Mouse (Mus musculus): Measurements from ENCODE around the gene Sptbn2. TPM values are rescaled to one million over a fixed set of nuclear protein-coding genes. Genes with fewer than 3 reads are reported as not detected.

Sptbn2 gene
- polyA plus RNA-seq, 1 experiment from 2014 or later: 0.26 TPM

DNA sequence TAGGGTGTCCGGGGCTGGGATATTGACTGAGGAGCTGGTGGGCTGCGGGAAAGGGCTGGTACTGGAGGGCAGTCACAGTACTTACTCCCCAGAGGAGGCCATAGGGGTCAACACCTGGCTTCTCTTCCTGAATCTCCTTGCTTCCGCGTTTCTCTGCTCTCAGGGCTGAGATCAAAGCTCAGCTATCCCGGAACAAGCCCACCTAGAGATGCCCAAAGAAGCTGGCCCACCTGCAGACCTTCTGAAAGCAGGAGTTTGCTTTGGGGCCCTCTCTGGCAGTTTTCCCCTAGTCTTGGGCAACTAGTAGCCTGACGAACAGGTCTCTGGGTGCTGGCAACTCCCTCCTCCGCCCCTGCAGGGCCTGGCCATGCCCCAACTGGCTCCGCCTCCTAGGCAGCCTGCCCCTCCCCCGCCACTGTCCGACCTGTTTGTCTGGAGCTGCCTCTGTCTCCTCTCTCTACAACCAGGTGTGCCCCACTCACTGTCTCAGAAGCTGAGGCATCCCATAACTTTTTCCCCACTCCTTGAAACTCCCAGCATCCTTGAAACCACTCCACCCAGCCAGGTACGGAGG is 9.8 kb downstream of the Sptbn2 start:
- Histone ChIP-seq H3K4me3 (0 out of 2 replicates have a peak overlapping the region, but pooled peaks have one; percentile 5), H3K4me1 (replicated peaks) (peaks cover 5% of the 10 kb centered on the region), H3K36me3 (no peaks in the 10 kb centered on the region), H3K27ac (ENCODE audit: poor library complexity, severe bottlenecking) (no peak overlapping the region), H3K27me3 (replicated peaks) (peaks cover 73% of the 10 kb centered on the region), H3K9ac (no peak overlapping the region), H3K9me3 (replicated peaks) (no peaks in the 10 kb centered on the region), H3K4me2 (peak overlapping the region; percentile 32; the same call in 1 of the 2 replicates)
- no peak for ATAC-seq (ENCODE audit: insufficient number of reproducible peaks, low FRiP score)
- 13% methylated on average over 11 of the region's 11 CpGs for WGBS

GRCm38 (mm10) chr19:4729186-4729585 is 18.2 kb downstream of the Sptbn2 start:
- Histone ChIP-seq H3K9me3 (replicated peaks) (no peaks in the 10 kb centered on the region), H3K4me3 (no peak overlapping the region), H3K4me2 (no peak overlapping the region), H3K27ac (ENCODE audit: poor library complexity, severe bottlenecking) (no peak overlapping the region), H3K36me3 (no peaks in the 10 kb centered on the region), H3K9ac (no peak overlapping the region), H3K27me3 (replicated peaks) (0 out of 2 replicates have a peak, but pooled peaks cover 6% of the 10 kb centered on the region), H3K4me1 (replicated peaks) (no peaks in the 10 kb centered on the region)
- WGBS: 80% methylated on average over 9 of the region's 9 CpGs
- ATAC-seq (ENCODE audit: insufficient number of reproducible peaks, low FRiP score): no peak

- H3K4me1 ChIP-seq (replicated peaks): no peaks in the 10 kb centered on the region
- no peak overlapping the region for H3K4me3 ChIP-seq
- H3K36me3 ChIP-seq: peaks cover 2% of the 10 kb centered on the region; the same call in 1 of the 2 replicates
- 0 out of 2 replicates have a peak, but pooled peaks cover 2% of the 10 kb centered on the region for H3K27me3 ChIP-seq (replicated peaks)
- ATAC-seq (ENCODE audit: insufficient number of reproducible peaks, low FRiP score): no peak
- no peak overlapping the region for H3K9ac ChIP-seq
- H3K27ac ChIP-seq (ENCODE audit: poor library complexity, severe bottlenecking): no peak overlapping the region
- no peaks in the 10 kb centered on the region for H3K9me3 ChIP-seq (replicated peaks)
- no peak overlapping the region for H3K4me2 ChIP-seq
- WGBS: 73% methylated on average over 3 of the region's 3 CpGs
Observed at GRCm38 (mm10) chr19:4733052-4733451, 22.1 kb downstream of the Sptbn2 start.

GRCm38 (mm10) chr19:4737866-4738265 is 26.9 kb downstream of the Sptbn2 start:
- no peak overlapping the region for H3K4me3 ChIP-seq
- WGBS: 82% methylated on average over 13 of the region's 13 CpGs

DNA sequence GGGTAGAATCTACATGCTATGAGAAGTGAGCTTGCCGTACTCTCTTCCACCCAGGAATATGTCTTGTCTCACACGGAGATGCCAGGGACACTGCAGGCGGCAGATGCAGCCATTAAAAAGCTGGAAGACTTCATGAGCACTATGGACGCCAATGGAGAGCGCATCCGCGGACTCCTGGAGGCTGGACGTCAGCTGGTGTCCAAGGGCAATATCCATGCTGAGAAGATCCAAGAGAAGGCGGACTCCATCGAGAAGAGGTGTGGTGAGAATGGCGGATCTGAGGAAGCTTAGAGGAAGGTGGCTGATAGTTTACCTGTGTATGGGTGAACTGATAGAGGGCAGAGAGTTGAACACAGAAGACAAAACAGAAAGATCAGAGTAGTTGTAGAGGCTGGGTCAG is 28.1 kb downstream of the Sptbn2 start:
- Histone ChIP-seq H3K27ac (ENCODE audit: poor library complexity, severe bottlenecking) (no peak overlapping the region), H3K36me3 (peaks cover 2% of the 10 kb centered on the region; the same call in 1 of the 2 replicates), H3K27me3 (replicated peaks) (no peaks in the 10 kb centered on the region), H3K4me1 (replicated peaks) (no peaks in the 10 kb centered on the region), H3K9me3 (replicated peaks) (no peaks in the 10 kb centered on the region), H3K4me2 (no peak overlapping the region), H3K4me3 (no peak overlapping the region), H3K9ac (no peak overlapping the region)
- ATAC-seq (ENCODE audit: insufficient number of reproducible peaks, low FRiP score): no peak
- WGBS: 86% methylated on average over 11 of the region's 11 CpGs

More at GRCm38 (mm10) chr19:4737866-4738265, 26.9 kb downstream of the Sptbn2 start:
- H3K27me3 ChIP-seq (replicated peaks): no peaks in the 10 kb centered on the region
- ATAC-seq (ENCODE audit: insufficient number of reproducible peaks, low FRiP score): no peak
- no peaks in the 10 kb centered on the region for H3K9me3 ChIP-seq (replicated peaks)
- no peaks in the 10 kb centered on the region for H3K4me1 ChIP-seq (replicated peaks)
- H3K27ac ChIP-seq (ENCODE audit: poor library complexity, severe bottlenecking): no peak overlapping the region
- H3K36me3 ChIP-seq: peaks cover 2% of the 10 kb centered on the region; the same call in 1 of the 2 replicates
- no peak overlapping the region for H3K4me2 ChIP-seq
- no peak overlapping the region for H3K9ac ChIP-seq

DNA sequence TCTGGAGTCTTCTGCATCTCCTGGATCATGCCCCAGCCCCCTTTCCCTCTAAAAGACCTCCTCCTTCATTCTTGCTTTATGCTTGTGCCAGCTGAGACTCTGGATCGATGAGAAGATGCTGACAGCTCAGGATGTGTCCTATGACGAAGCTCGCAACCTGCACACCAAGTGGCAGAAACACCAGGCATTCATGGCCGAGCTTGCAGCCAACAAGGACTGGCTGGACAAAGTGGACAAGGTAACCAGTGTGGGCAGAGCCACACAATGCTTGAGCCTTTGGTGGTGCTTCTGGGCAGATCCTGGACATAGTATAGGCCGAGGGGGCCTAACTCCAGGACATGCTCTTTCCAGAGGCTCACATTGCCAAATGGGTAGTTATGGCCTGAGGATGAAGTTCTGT is 28.8 kb downstream of the Sptbn2 start:
- H3K9me3 ChIP-seq (replicated peaks): no peaks in the 10 kb centered on the region
- peaks cover 3% of the 10 kb centered on the region for H3K4me1 ChIP-seq (replicated peaks)
- H3K27me3 ChIP-seq (replicated peaks): no peaks in the 10 kb centered on the region
- ATAC-seq (ENCODE audit: insufficient number of reproducible peaks, low FRiP score): no peak
- no peak overlapping the region for H3K4me3 ChIP-seq
- no peak overlapping the region for H3K27ac ChIP-seq (ENCODE audit: poor library complexity, severe bottlenecking)
- no peak overlapping the region for H3K9ac ChIP-seq
- H3K4me2 ChIP-seq: no peak overlapping the region
- WGBS: 78% methylated on average over 5 of the region's 5 CpGs
- peaks cover 2% of the 10 kb centered on the region; the same call in 1 of the 2 replicates for H3K36me3 ChIP-seq

DNA sequence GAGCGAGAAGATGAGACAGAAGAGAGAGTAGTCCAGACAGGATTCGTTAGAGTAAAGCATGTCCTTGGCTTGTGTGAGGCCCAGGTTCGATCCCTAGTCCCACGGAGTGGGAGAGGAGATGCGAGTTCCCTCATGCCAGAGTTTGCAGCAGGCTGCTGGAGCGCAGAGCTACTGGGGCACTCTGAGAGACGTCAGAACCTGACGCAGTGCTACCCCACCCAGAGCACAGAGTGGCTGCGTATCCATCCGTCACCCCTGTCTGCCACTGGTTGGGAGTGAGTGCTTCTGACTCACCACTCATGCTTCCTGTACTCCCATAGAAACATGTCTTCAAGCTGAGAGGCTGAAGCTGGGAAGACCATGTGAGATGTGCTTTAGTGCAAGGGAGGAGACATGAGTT is 30.5 kb downstream of the Sptbn2 start:
- no peak overlapping the region for H3K9ac ChIP-seq
- peaks cover 9% of the 10 kb centered on the region for H3K4me1 ChIP-seq (replicated peaks)
- peaks cover 2% of the 10 kb centered on the region; the same call in 1 of the 2 replicates for H3K36me3 ChIP-seq
- WGBS: 65% methylated on average over 10 of the region's 10 CpGs
- no peak for ATAC-seq (ENCODE audit: insufficient number of reproducible peaks, low FRiP score)
- H3K4me2 ChIP-seq: no peak overlapping the region
- H3K4me3 ChIP-seq: no peak overlapping the region
- no peak overlapping the region for H3K27ac ChIP-seq (ENCODE audit: poor library complexity, severe bottlenecking)
- H3K9me3 ChIP-seq (replicated peaks): no peaks in the 10 kb centered on the region
- no peaks in the 10 kb centered on the region for H3K27me3 ChIP-seq (replicated peaks)

GRCm38 (mm10) chr19:4742229-4742628 is 31.3 kb downstream of the Sptbn2 start:
- no peak overlapping the region for H3K4me3 ChIP-seq
- H3K9me3 ChIP-seq (replicated peaks): no peaks in the 10 kb centered on the region

GRCm38 (mm10) chr19:4743524-4743923 is 32.6 kb downstream of the Sptbn2 start:
- no peaks in the 10 kb centered on the region for H3K9me3 ChIP-seq (replicated peaks)
- 0 out of 2 replicates have a peak, but pooled peaks cover 3% of the 10 kb centered on the region for H3K27me3 ChIP-seq (replicated peaks)
- WGBS: 45% methylated on average over 5 of the region's 5 CpGs
- no peaks in the 10 kb centered on the region for H3K36me3 ChIP-seq
- H3K9ac ChIP-seq: no peak overlapping the region
- no peak overlapping the region for H3K4me3 ChIP-seq
- no peak for ATAC-seq (ENCODE audit: insufficient number of reproducible peaks, low FRiP score)
- H3K27ac ChIP-seq (ENCODE audit: poor library complexity, severe bottlenecking): no peak overlapping the region
- no peak overlapping the region for H3K4me2 ChIP-seq
- peaks cover 9% of the 10 kb centered on the region for H3K4me1 ChIP-seq (replicated peaks)

More at GRCm38 (mm10) chr19:4742229-4742628, 31.3 kb downstream of the Sptbn2 start:
- no peak for ATAC-seq (ENCODE audit: insufficient number of reproducible peaks, low FRiP score)
- Histone ChIP-seq H3K27ac (ENCODE audit: poor library complexity, severe bottlenecking) (no peak overlapping the region), H3K4me2 (no peak overlapping the region), H3K27me3 (replicated peaks) (no peaks in the 10 kb centered on the region), H3K36me3 (peaks cover 2% of the 10 kb centered on the region; the same call in 1 of the 2 replicates), H3K4me1 (replicated peaks) (peaks cover 9% of the 10 kb centered on the region), H3K9ac (no peak overlapping the region)
- WGBS: 81% methylated on average over 6 of the region's 6 CpGs

GRCm38 (mm10) chr19:4744026-4744425 is 33.1 kb downstream of the Sptbn2 start:
- WGBS: 70% methylated on average over 14 of the region's 14 CpGs
- Histone ChIP-seq H3K27me3 (replicated peaks) (0 out of 2 replicates have a peak, but pooled peaks cover 3% of the 10 kb centered on the region), H3K9ac (no peak overlapping the region), H3K4me3 (no peak overlapping the region), H3K4me1 (replicated peaks) (peaks cover 9% of the 10 kb centered on the region), H3K36me3 (no peaks in the 10 kb centered on the region), H3K4me2 (no peak overlapping the region), H3K27ac (ENCODE audit: poor library complexity, severe bottlenecking) (no peak overlapping the region), H3K9me3 (replicated peaks) (no peaks in the 10 kb centered on the region)
- ATAC-seq (ENCODE audit: insufficient number of reproducible peaks, low FRiP score): no peak

- WGBS: 36% methylated on average over 9 of the region's 9 CpGs
- no peak overlapping the region for H3K9ac ChIP-seq
- H3K4me2 ChIP-seq: no peak overlapping the region
- peaks cover 9% of the 10 kb centered on the region for H3K4me1 ChIP-seq (replicated peaks)
- no peak for ATAC-seq (ENCODE audit: insufficient number of reproducible peaks, low FRiP score)
- H3K27me3 ChIP-seq (replicated peaks): 0 out of 2 replicates have a peak, but pooled peaks cover 3% of the 10 kb centered on the region
- no peak overlapping the region for H3K27ac ChIP-seq (ENCODE audit: poor library complexity, severe bottlenecking)
- H3K36me3 ChIP-seq: no peaks in the 10 kb centered on the region
- H3K4me3 ChIP-seq: no peak overlapping the region
- H3K9me3 ChIP-seq (replicated peaks): no peaks in the 10 kb centered on the region
Observed at GRCm38 (mm10) chr19:4745057-4745456, 34.1 kb downstream of the Sptbn2 start.

Measured in heart, embryonic 12.5 days (tissue).